Mouse (Mus musculus) neural tube, embryonic 14.5 days (tissue): ENCODE measurements around the gene Ccdc162. TPM values are rescaled to one million over a fixed set of nuclear protein-coding genes. Genes with fewer than 3 reads are reported as not detected.

Source experiments
- ATAC-seq: fragments of 200-750 bp; cut with Nextera tagmentation; 2 replicates; pipeline ENCODE4 v1.8.0; 2017; ENCODE audit warnings: low read depth, mild to moderate bottlenecking, moderate TSS enrichment, moderate library complexity
- H3K27ac ChIP-seq: fragments of 300-500 bp; sonication (generic); 2 replicates; pipeline ENCODE4 v1.5.1; 2014; ENCODE audit warnings: low read depth, mild to moderate bottlenecking, control low read depth, low read length, moderate library complexity, mixed read lengths
- H3K27me3 ChIP-seq: fragments of 300-500 bp; sonication (generic); 2 replicates; pipeline ENCODE4 v1.6.1; 2014; ENCODE audit warnings: low read length; ENCODE audit not compliant: control insufficient read depth, insufficient read depth
- H3K36me3 ChIP-seq: fragments of 300-500 bp; sonication (generic); 2 replicates; pipeline ENCODE4 v1.6.1; 2014; ENCODE audit warnings: low read length, mixed read lengths; ENCODE audit not compliant: control insufficient read depth, insufficient read depth
- H3K4me1 ChIP-seq: fragments of 300-500 bp; sonication (generic); 2 replicates; pipeline ENCODE4 v1.6.1; 2014; ENCODE audit warnings: low read length; ENCODE audit not compliant: control insufficient read depth, insufficient read depth
- H3K4me2 ChIP-seq: fragments of 300-500 bp; sonication (generic); 2 replicates; pipeline ENCODE4 v1.6.1; 2014; ENCODE audit warnings: mild to moderate bottlenecking, low read depth, low read length, control low read depth
- H3K4me3 ChIP-seq: fragments of 300-500 bp; sonication (generic); 2 replicates; pipeline ENCODE4 v1.5.1; 2014; ENCODE audit warnings: low read depth, low read length, control low read depth, mixed read lengths
- H3K9ac ChIP-seq: fragments of 300-500 bp; sonication (generic); replicated peaks from 2 replicates; pipeline ENCODE4 v1.6.1; 2014; ENCODE audit warnings: low read depth, mild to moderate bottlenecking, control low read depth, low read length, mixed read lengths
- H3K9me3 ChIP-seq: fragments of 300-500 bp; sonication (generic); 2 replicates; pipeline ENCODE4 v1.6.1; 2016; ENCODE audit warnings: low read length; ENCODE audit not compliant: control insufficient read depth
- WGBS: fragments of 180-500 bp; shearing (Covaris S2); extraction: QIAGEN DNeasy Blood & Tissue Kit; methylation state at CpG from one replicate; pipeline ENCODE4 v1.1.7; 2014; 5-methylcytosine and 5-hydroxymethylcytosine counted together
- polyA plus RNA-seq: library from polyadenylated mRNA; unstranded; fragments of >200 nt; fragmentation: Nextera tagmentation; extraction: Ambion mirVana; gene quantifications from 2 replicates; pipeline ENCODE4 v1.2.1, GENCODE M21; 2014

The Ccdc162 gene
- polyA plus RNA-seq, 1 experiment from 2014 or later: 2.6 TPM

GRCm38 (mm10) chr10:41565141-41565540, 151.3 kb downstream of the Ccdc162 start:
- H3K9ac ChIP-seq: no peak overlapping the region
- H3K9me3 ChIP-seq: no peaks in the 10 kb centered on the region
- H3K4me3 ChIP-seq: no peak overlapping the region
- no peak overlapping the region for H3K27ac ChIP-seq
- no peak overlapping the region for H3K4me2 ChIP-seq
- no peaks in the 10 kb centered on the region for H3K36me3 ChIP-seq
- 43% methylated on average over 5 of the region's 5 CpGs for WGBS
- no peaks in the 10 kb centered on the region for H3K4me1 ChIP-seq
- ATAC-seq: no peak
- no peaks in the 10 kb centered on the region for H3K27me3 ChIP-seq

GRCm38 (mm10) chr10:41561701-41562395, 154.6 kb downstream of the Ccdc162 start:
- Histone ChIP-seq H3K9me3 (no peaks in the 10 kb centered on the region), H3K9ac (no peak overlapping the region), H3K27ac (no peak overlapping the region), H3K4me3 (no peak overlapping the region), H3K36me3 (no peaks in the 10 kb centered on the region), H3K27me3 (no peaks in the 10 kb centered on the region), H3K4me2 (no peak overlapping the region), H3K4me1 (no peaks in the 10 kb centered on the region)
- 91% methylated on average over 10 of the region's 10 CpGs for WGBS
- no peak for ATAC-seq

- H3K4me2 ChIP-seq: no peak overlapping the region
- ATAC-seq: no peak
- H3K9ac ChIP-seq: no peak overlapping the region
- H3K36me3 ChIP-seq: no peaks in the 10 kb centered on the region
- H3K4me1 ChIP-seq: no peaks in the 10 kb centered on the region
- 100% methylated on average over 1 of the region's 1 CpGs for WGBS
- no peaks in the 10 kb centered on the region for H3K9me3 ChIP-seq
- no peak overlapping the region for H3K27ac ChIP-seq
- no peak overlapping the region for H3K4me3 ChIP-seq
- no peaks in the 10 kb centered on the region for H3K27me3 ChIP-seq
Observed at GRCm38 (mm10) chr10:41558401-41558800, 158.0 kb downstream of the Ccdc162 start.

- no peak overlapping the region for H3K4me2 ChIP-seq
- no peak overlapping the region for H3K9ac ChIP-seq
- no peak overlapping the region for H3K27ac ChIP-seq
- no peaks in the 10 kb centered on the region for H3K4me1 ChIP-seq
- no peaks in the 10 kb centered on the region for H3K36me3 ChIP-seq
- H3K27me3 ChIP-seq: no peaks in the 10 kb centered on the region
- H3K9me3 ChIP-seq: no peaks in the 10 kb centered on the region
- no peak for ATAC-seq
- 90% methylated on average over 3 of the region's 3 CpGs for WGBS
- no peak overlapping the region for H3K4me3 ChIP-seq
Observed at GRCm38 (mm10) chr10:41555081-41555480, 161.4 kb downstream of the Ccdc162 start.

GRCm38 (mm10) chr10:41553711-41554110, 162.7 kb downstream of the Ccdc162 start:
- Histone ChIP-seq H3K4me2 (no peak overlapping the region), H3K4me1 (no peaks in the 10 kb centered on the region), H3K9ac (no peak overlapping the region), H3K9me3 (no peaks in the 10 kb centered on the region), H3K4me3 (no peak overlapping the region), H3K27me3 (no peaks in the 10 kb centered on the region), H3K27ac (no peak overlapping the region), H3K36me3 (no peaks in the 10 kb centered on the region)
- 69% methylated on average over 4 of the region's 4 CpGs for WGBS
- no peak for ATAC-seq

GRCm38 (mm10) chr10:41552847-41553589, 163.4 kb downstream of the Ccdc162 start:
- 54% methylated on average over 14 of the region's 14 CpGs for WGBS
- no peak overlapping the region for H3K4me2 ChIP-seq
- no peak overlapping the region for H3K27ac ChIP-seq
- H3K27me3 ChIP-seq: no peaks in the 10 kb centered on the region
- no peaks in the 10 kb centered on the region for H3K36me3 ChIP-seq
- no peaks in the 10 kb centered on the region for H3K4me1 ChIP-seq
- H3K9ac ChIP-seq: no peak overlapping the region
- H3K4me3 ChIP-seq: no peak overlapping the region
- peak; percentile 66; the same call in 1 of the 2 replicates for ATAC-seq
- no peaks in the 10 kb centered on the region for H3K9me3 ChIP-seq

- no peak for ATAC-seq
- Histone ChIP-seq H3K9ac (no peak overlapping the region), H3K4me2 (no peak overlapping the region), H3K27me3 (no peaks in the 10 kb centered on the region), H3K4me1 (no peaks in the 10 kb centered on the region), H3K9me3 (no peaks in the 10 kb centered on the region), H3K27ac (no peak overlapping the region), H3K4me3 (no peak overlapping the region), H3K36me3 (no peaks in the 10 kb centered on the region)
- 40% methylated on average over 3 of the region's 3 CpGs for WGBS
Observed at GRCm38 (mm10) chr10:41552319-41552718, 164.1 kb downstream of the Ccdc162 start.

GRCm38 (mm10) chr10:41550711-41551110, 165.7 kb downstream of the Ccdc162 start:
- Histone ChIP-seq H3K9me3 (no peaks in the 10 kb centered on the region), H3K4me3 (no peak overlapping the region), H3K36me3 (no peaks in the 10 kb centered on the region), H3K9ac (no peak overlapping the region), H3K4me2 (no peak overlapping the region), H3K4me1 (no peaks in the 10 kb centered on the region), H3K27me3 (no peaks in the 10 kb centered on the region), H3K27ac (no peak overlapping the region)
- ATAC-seq: no peak
- 84% methylated on average over 7 of the region's 7 CpGs for WGBS

GRCm38 (mm10) chr10:41546396-41547165, 169.9 kb downstream of the Ccdc162 start:
- Histone ChIP-seq H3K4me1 (no peaks in the 10 kb centered on the region), H3K9ac (no peak overlapping the region), H3K36me3 (no peaks in the 10 kb centered on the region), H3K4me3 (no peak overlapping the region), H3K27ac (no peak overlapping the region), H3K4me2 (no peak overlapping the region), H3K27me3 (no peaks in the 10 kb centered on the region), H3K9me3 (no peaks in the 10 kb centered on the region)
- WGBS: 50% methylated on average over 13 of the region's 13 CpGs
- no peak for ATAC-seq
